Mouse (Mus musculus) kidney, embryonic 16.5 days (tissue): Measurements from ENCODE around the gene Znrf1. TPM values are rescaled to one million over a fixed set of nuclear protein-coding genes. Genes with fewer than 3 reads are reported as not detected.

ENCODE experiments used
- ATAC-seq: fragments of 200-750 bp; cut with Nextera tagmentation; 2 replicates; pipeline ENCODE4 v1.8.0; 2017; ENCODE audit warnings: moderate TSS enrichment; ENCODE audit not compliant: low FRiP score, low TSS enrichment
- H3K27ac ChIP-seq: fragments of 300-500 bp; sonication (generic); 2 replicates; pipeline ENCODE4 v1.5.1; 2014; ENCODE audit warnings: low read length
- H3K27me3 ChIP-seq: fragments of 300-500 bp; sonication (generic); 2 replicates; pipeline ENCODE4 v1.6.1; 2014; ENCODE audit warnings: low read length, control low read depth, mixed read lengths; ENCODE audit not compliant: insufficient read depth
- H3K36me3 ChIP-seq: fragments of 300-500 bp; sonication (generic); 2 replicates; pipeline ENCODE4 v1.6.1; 2014; ENCODE audit warnings: low read length, control low read depth, mixed read lengths; ENCODE audit not compliant: insufficient read depth
- H3K4me1 ChIP-seq: fragments of 300-500 bp; sonication (generic); 2 replicates; pipeline ENCODE4 v1.6.1; 2014; ENCODE audit warnings: low read length, control low read depth, mixed read lengths; ENCODE audit not compliant: insufficient read depth
- H3K4me2 ChIP-seq: fragments of 300-500 bp; sonication (generic); replicated peaks from 2 replicates; pipeline ENCODE4 v1.6.1; 2014; ENCODE audit warnings: low read depth, low read length
- H3K4me3 ChIP-seq: fragments of 300-500 bp; sonication (generic); 2 replicates; pipeline ENCODE4 v1.5.1; 2014; ENCODE audit warnings: mild to moderate bottlenecking, low read length
- H3K9ac ChIP-seq: fragments of 300-500 bp; sonication (generic); replicated peaks from 2 replicates; pipeline ENCODE4 v1.6.1; 2014; ENCODE audit warnings: low read length
- H3K9me3 ChIP-seq: fragments of 300-500 bp; sonication (generic); 2 replicates; pipeline ENCODE4 v1.6.1; 2016; ENCODE audit warnings: low read length, control low read depth
- WGBS: fragments of 180-500 bp; shearing (Covaris S2); extraction: QIAGEN DNeasy Blood & Tissue Kit; methylation state at CpG from one replicate; pipeline ENCODE4 v1.1.7; 2014; 5-methylcytosine and 5-hydroxymethylcytosine counted together
- polyA plus RNA-seq: library from polyadenylated mRNA; unstranded; fragments of >200 nt; fragmentation: Nextera tagmentation; extraction: Ambion mirVana; gene quantifications from 2 replicates; pipeline ENCODE4 v1.2.1, GENCODE M21; 2015

Gene Znrf1
- polyA plus RNA-seq, 1 experiment from 2014 or later: 19.9 TPM

DNA sequence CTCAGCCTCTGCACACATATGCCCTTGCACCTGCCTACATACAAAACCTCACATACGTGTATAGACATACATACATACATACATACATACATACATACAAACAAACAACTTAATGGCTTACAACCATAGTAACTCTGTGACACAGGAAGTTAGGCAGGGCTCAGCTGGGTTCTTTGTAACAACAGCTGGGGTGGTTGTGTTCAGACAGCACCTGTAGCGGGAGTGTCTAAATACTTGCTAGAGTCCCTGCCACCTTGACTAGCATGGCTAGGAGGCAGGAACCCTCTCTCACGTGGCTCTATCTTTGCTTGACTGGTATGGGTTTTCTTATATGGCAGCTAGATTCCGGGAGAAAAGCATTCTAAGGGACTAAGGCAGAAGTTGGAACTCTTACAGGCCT, 27.8 kb downstream of the Znrf1 start:
- no peak overlapping the region for H3K9ac ChIP-seq
- WGBS: 90% methylated on average over 4 of the region's 4 CpGs

DNA sequence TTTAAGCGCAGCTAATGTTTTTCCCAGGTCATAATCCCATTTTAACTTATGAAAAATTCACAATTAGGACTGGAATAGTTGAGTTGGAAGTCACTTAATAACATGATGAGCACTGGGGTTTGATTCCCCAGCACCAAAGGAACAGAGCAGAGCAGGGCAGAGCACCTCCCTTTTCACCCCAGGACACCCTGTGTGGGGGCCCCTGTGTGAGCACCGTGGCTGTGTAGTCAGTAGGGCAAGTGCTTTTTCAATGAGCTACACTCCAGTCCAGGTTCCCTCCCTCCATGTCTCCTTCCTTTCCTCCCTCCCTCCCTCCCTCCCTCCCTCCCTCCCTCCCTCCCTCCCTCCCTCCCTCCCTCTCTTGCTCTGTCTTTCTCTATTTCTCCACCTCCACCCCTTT, 28.2 kb downstream of the Znrf1 start:
- H3K9ac ChIP-seq: no peak overlapping the region
- no peak overlapping the region for H3K27ac ChIP-seq
- no peaks in the 10 kb centered on the region for H3K36me3 ChIP-seq
- 86% methylated on average over 2 of the region's 2 CpGs for WGBS
- no peak for ATAC-seq
- H3K4me3 ChIP-seq: no peak overlapping the region
- H3K9me3 ChIP-seq: no peaks in the 10 kb centered on the region
- H3K4me2 ChIP-seq: no peak overlapping the region
- H3K4me1 ChIP-seq: peaks cover 21% of the 10 kb centered on the region
- no peaks in the 10 kb centered on the region for H3K27me3 ChIP-seq

More for the DNA sequence above, 27.8 kb downstream of the Znrf1 start:
- H3K9me3 ChIP-seq: no peaks in the 10 kb centered on the region
- no peaks in the 10 kb centered on the region for H3K36me3 ChIP-seq
- H3K27ac ChIP-seq: no peak overlapping the region
- H3K4me2 ChIP-seq: no peak overlapping the region
- no peaks in the 10 kb centered on the region for H3K27me3 ChIP-seq
- H3K4me3 ChIP-seq: no peak overlapping the region
- H3K4me1 ChIP-seq: peaks cover 25% of the 10 kb centered on the region
- ATAC-seq: no peak

DNA sequence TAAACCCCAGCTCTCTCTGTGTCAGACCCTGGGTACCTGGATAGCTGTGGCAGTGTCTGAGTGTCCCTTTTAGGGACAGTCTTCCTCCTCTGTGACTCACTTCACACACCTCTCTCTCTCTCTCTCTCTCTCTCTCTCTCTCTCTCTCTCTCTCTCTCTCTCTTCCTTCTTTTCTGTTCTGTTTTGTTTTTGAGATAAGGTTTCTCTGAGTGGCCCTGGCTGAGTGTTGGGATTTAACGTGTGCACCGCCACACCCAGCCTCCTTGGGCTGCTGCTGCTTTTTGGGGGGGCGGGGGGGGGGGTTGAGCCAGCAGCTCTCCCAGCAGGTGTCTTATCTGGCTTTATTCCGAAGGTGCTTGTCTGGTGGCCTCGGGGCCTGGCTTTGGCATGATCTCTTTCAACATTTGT, 29.9 kb downstream of the Znrf1 start:
- H3K4me2 ChIP-seq: no peak overlapping the region
- no peaks in the 10 kb centered on the region for H3K9me3 ChIP-seq
- 43% methylated on average over 5 of the region's 5 CpGs for WGBS
- H3K27ac ChIP-seq: no peak overlapping the region
- no peak for ATAC-seq
- H3K27me3 ChIP-seq: no peaks in the 10 kb centered on the region
- no peaks in the 10 kb centered on the region for H3K36me3 ChIP-seq
- peaks cover 20% of the 10 kb centered on the region for H3K4me1 ChIP-seq
- H3K9ac ChIP-seq: no peak overlapping the region
- no peak overlapping the region for H3K4me3 ChIP-seq

DNA sequence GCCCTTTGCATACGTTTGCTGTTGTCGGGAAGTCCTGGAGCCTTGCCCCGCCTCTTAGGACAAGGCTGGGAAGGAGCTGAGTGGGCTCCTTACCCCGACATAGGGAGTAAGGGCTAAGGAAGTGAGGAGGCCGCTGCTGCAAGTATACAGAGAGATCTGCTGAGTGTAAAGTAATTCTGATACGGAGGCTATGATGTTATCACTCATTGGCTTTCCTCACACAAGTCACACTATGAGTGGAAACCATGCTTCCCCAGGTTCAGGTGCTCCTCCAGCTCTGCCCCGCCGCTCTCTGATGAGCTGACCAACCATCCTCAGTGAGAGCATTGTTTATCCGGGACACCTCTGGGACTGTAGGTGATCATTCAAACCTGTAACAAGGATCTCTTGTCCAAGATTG, 30.4 kb downstream of the Znrf1 start:
- WGBS: 69% methylated on average over 9 of the region's 9 CpGs
- H3K27ac ChIP-seq: no peak overlapping the region
- ATAC-seq: no peak
- no peak overlapping the region for H3K4me3 ChIP-seq
- H3K4me1 ChIP-seq: peaks cover 20% of the 10 kb centered on the region
- H3K27me3 ChIP-seq: no peaks in the 10 kb centered on the region
- H3K4me2 ChIP-seq: no peak overlapping the region
- H3K9me3 ChIP-seq: no peaks in the 10 kb centered on the region
- H3K36me3 ChIP-seq: no peaks in the 10 kb centered on the region
- no peak overlapping the region for H3K9ac ChIP-seq

DNA sequence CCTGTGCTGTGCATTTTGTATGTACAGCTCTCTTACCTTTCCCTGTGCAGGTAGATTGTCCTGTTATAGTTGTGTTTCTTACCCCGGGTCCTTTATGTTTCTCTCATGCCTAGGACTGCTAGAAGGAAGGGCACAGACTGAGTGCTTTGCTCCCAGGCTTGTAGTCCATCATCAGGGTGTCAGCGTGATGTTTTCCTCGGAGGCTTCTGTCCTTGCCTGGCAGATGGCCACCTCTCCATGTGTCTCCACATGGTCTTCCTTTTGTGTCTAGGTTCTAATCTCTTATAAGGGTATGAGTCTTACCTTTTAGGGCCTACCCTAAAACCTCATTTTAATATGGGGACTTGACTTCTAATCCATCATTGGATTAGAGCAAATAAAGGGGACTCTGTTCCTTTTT, 31.7 kb downstream of the Znrf1 start:
- ATAC-seq: no peak
- H3K9ac ChIP-seq: no peak overlapping the region
- no peak overlapping the region for H3K4me2 ChIP-seq
- no peaks in the 10 kb centered on the region for H3K9me3 ChIP-seq
- H3K27me3 ChIP-seq: no peaks in the 10 kb centered on the region
- H3K4me3 ChIP-seq: no peak overlapping the region
- H3K4me1 ChIP-seq: peaks cover 31% of the 10 kb centered on the region
- 38% methylated on average over 3 of the region's 3 CpGs for WGBS
- no peak overlapping the region for H3K27ac ChIP-seq
- no peaks in the 10 kb centered on the region for H3K36me3 ChIP-seq

DNA sequence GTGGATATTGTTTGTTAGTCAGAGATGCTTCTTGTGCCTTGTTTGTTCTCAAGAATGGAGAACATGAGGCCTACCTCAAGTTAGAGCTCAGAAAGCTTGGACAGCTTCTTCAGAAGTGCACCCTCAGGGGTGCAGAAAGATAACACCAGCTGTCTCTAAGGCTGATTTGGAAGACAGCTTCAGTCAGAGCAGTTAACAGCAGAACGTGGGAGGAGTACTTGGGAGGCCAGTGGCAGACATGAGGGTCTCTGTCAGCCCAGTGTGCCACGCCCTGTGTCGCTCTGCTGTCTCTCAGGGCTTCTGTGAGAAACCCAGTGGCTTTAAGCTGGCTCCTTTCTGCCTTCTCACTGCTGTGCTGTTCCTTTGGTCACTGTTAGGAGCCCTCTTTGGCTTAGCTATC, 32.1 kb downstream of the Znrf1 start:
- no peak overlapping the region for H3K4me3 ChIP-seq
- H3K36me3 ChIP-seq: no peaks in the 10 kb centered on the region
- H3K27ac ChIP-seq: no peak overlapping the region; the same call in 1 of the 2 replicates
- no peak overlapping the region for H3K4me2 ChIP-seq
- WGBS: 40% methylated on average over 3 of the region's 3 CpGs
- H3K9ac ChIP-seq: no peak overlapping the region
- no peaks in the 10 kb centered on the region for H3K27me3 ChIP-seq
- H3K4me1 ChIP-seq: peaks cover 33% of the 10 kb centered on the region
- no peak for ATAC-seq
- H3K9me3 ChIP-seq: no peaks in the 10 kb centered on the region

DNA sequence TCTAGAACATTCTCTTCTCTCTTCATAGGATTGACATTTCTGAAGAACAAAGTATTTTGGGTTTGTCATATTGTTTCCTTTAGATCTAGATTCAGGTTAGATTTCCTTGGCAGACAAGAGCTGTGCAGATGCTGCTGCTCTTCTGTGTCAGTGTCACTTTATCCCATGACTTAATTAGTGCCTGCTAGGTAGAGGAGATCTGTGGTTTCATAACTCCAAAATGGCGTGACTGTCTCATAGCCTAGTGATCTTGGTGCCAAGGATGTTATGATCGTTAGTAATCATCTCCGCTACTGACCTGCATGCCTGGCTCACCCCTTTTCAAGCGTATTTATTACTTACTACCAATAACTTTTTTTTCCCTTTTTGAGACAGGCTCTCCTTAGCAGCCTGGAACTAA, 34.0 kb downstream of the Znrf1 start:
- no peak for ATAC-seq
- WGBS: 88% methylated on average over 4 of the region's 4 CpGs
- H3K36me3 ChIP-seq: no peaks in the 10 kb centered on the region
- no peak overlapping the region for H3K27ac ChIP-seq
- H3K9ac ChIP-seq: no peak overlapping the region
- H3K9me3 ChIP-seq: no peaks in the 10 kb centered on the region
- peaks cover 33% of the 10 kb centered on the region for H3K4me1 ChIP-seq
- H3K4me2 ChIP-seq: no peak overlapping the region
- H3K27me3 ChIP-seq: no peaks in the 10 kb centered on the region
- H3K4me3 ChIP-seq: no peak overlapping the region

DNA sequence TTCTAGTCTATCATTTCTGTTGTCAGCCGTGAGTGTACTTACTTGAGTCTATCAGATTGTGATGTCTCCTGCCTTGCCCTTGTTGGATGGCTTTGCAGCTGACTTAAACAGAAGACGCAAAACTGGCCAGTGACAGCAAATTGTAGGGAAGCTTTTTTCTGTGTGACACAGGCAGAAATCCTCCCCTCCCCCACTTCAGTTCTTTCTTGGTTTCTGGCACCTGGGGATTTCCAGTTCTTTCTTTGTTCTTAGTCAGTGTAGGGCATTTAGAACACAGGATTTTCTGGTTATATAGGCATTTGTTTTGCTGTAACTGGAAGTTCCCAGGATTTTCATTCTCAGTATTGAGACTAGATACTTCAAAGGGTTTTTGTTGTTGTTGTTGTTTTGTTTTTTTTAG, 34.5 kb downstream of the Znrf1 start:
- WGBS: 75% methylated on average over 2 of the region's 2 CpGs
- no peak overlapping the region for H3K9ac ChIP-seq
- no peak overlapping the region for H3K4me2 ChIP-seq
- H3K27ac ChIP-seq: no peak overlapping the region
- no peak overlapping the region for H3K4me3 ChIP-seq
- H3K4me1 ChIP-seq: peaks cover 31% of the 10 kb centered on the region
- ATAC-seq: no peak
- H3K36me3 ChIP-seq: no peaks in the 10 kb centered on the region
- no peaks in the 10 kb centered on the region for H3K9me3 ChIP-seq
- H3K27me3 ChIP-seq: no peaks in the 10 kb centered on the region

DNA sequence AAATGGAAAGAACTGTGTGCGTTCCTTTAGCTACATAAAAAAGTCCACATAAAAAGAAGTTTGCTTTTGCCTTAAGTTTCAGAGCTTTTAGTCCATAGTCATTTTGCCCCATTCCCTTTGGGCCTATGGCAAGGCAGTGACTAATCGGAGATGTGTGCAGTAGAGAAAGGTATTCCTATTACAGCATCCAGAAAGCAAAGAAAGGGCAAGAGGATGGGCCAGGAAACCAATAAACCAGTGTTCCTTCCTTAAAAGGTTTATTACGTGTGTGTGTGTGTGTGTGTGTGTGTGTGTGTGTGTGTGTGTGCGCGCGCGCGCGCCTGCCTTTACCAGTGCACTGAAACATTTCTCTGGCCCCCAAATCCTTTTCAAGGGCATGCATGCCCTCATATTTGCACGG, 35.8 kb downstream of the Znrf1 start:
- H3K4me1 ChIP-seq: peaks cover 32% of the 10 kb centered on the region
- no peak for ATAC-seq
- H3K27me3 ChIP-seq: no peaks in the 10 kb centered on the region
- no peak overlapping the region for H3K4me2 ChIP-seq
- H3K9ac ChIP-seq: no peak overlapping the region
- 81% methylated on average over 10 of the region's 10 CpGs for WGBS
- no peaks in the 10 kb centered on the region for H3K9me3 ChIP-seq
- H3K4me3 ChIP-seq: no peak overlapping the region
- H3K36me3 ChIP-seq: no peaks in the 10 kb centered on the region
- no peak overlapping the region for H3K27ac ChIP-seq

DNA sequence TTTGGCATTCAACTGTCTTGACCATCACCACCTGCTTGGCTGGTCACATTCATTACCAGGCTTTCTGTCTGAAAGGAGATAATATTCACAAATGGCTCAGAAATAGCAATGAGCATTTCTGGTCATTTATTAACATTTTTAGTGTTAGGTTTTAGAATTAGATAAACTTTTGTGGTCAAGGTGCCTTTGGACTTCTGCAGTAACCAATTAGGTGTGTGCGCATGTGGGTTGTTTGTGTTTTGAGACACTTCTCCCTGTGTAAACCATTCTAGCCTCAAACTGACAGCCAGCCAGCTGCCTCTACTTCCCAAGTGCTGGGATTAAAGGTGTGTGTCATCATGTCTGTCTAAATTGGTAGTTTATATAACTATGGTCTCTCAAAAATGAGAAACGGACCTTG, 36.5 kb downstream of the Znrf1 start:
- Histone ChIP-seq H3K4me2 (no peak overlapping the region), H3K4me1 (peaks cover 36% of the 10 kb centered on the region), H3K9ac (no peak overlapping the region), H3K4me3 (no peak overlapping the region), H3K9me3 (no peaks in the 10 kb centered on the region), H3K27ac (no peak overlapping the region), H3K36me3 (no peaks in the 10 kb centered on the region), H3K27me3 (no peaks in the 10 kb centered on the region)
- 79% methylated on average over 2 of the region's 2 CpGs for WGBS
- no peak for ATAC-seq

DNA sequence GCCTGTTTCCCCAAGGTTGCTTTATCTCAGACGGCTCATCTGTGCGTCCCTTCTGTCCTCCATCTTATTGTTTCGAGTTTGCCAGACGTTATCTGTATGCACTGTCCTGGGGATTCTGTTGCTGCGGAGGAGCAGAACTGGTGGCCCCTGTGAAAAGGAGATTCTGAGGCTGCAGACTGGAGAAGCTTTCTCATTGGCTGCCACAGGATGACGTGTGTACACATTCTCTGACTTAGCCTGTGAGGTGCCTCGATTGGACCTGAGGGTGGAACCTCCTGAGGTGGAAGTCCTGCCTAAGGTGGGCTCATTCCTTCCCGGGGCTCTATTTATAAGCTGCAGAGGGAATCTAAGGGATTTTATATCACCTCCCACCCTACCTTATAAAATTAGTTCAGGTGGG, 37.7 kb downstream of the Znrf1 start:
- no peak for ATAC-seq
- Histone ChIP-seq H3K36me3 (no peaks in the 10 kb centered on the region), H3K4me3 (no peak overlapping the region), H3K27ac (no peak overlapping the region), H3K27me3 (no peaks in the 10 kb centered on the region), H3K4me1 (peaks cover 26% of the 10 kb centered on the region), H3K9me3 (no peaks in the 10 kb centered on the region), H3K4me2 (no peak overlapping the region), H3K9ac (no peak overlapping the region)
- 56% methylated on average over 8 of the region's 8 CpGs for WGBS
